Mouse (Mus musculus) limb, embryonic 15.5 days (tissue): ENCODE measurements around the gene Glt6d1. TPM values are rescaled to one million over a fixed set of nuclear protein-coding genes. Genes with fewer than 3 reads are reported as not detected.
"Not testable (repeated sequence)": the region's sequence is repeated elsewhere in the genome, so short reads cannot be mapped to it uniquely, and the experiment has no call there.

ENCODE experiments used
- ATAC-seq: fragments of 200-750 bp; cut with Nextera tagmentation; 2 replicates; pipeline ENCODE4 v1.8.0; 2017; ENCODE audit warnings: low read depth, moderate TSS enrichment; ENCODE audit not compliant: insufficient number of reproducible peaks, low FRiP score, low TSS enrichment
- H3K27ac ChIP-seq: fragments of 300-500 bp; sonication (generic); 2 replicates; pipeline ENCODE4 v1.5.1; 2015; ENCODE audit warnings: moderate library complexity, mild to moderate bottlenecking, inconsistent platforms
- H3K27me3 ChIP-seq: fragments of 300-500 bp; sonication (generic); 2 replicates; pipeline ENCODE4 v1.6.1; 2015; ENCODE audit warnings: inconsistent platforms
- H3K36me3 ChIP-seq: fragments of 300-500 bp; sonication (generic); 2 replicates; pipeline ENCODE4 v1.6.1; 2015; ENCODE audit warnings: inconsistent platforms
- H3K4me1 ChIP-seq: fragments of 300-500 bp; sonication (generic); 2 replicates; pipeline ENCODE4 v1.6.1; 2015; ENCODE audit warnings: inconsistent platforms
- H3K4me2 ChIP-seq: fragments of 300-500 bp; sonication (generic); 2 replicates; pipeline ENCODE4 v1.6.1; 2015; ENCODE audit warnings: mild to moderate bottlenecking, inconsistent platforms
- H3K4me3 ChIP-seq: fragments of 300-500 bp; sonication (generic); 2 replicates; pipeline ENCODE4 v1.5.1; 2015; ENCODE audit warnings: mild to moderate bottlenecking, inconsistent platforms
- H3K9ac ChIP-seq: fragments of 300-500 bp; sonication (generic); 2 replicates; pipeline ENCODE4 v1.6.1; 2015; ENCODE audit warnings: inconsistent platforms
- H3K9me3 ChIP-seq: fragments of 300-500 bp; sonication (generic); 2 replicates; pipeline ENCODE4 v1.6.1; 2016; ENCODE audit warnings: inconsistent platforms
- WGBS: fragments of 180-500 bp; shearing (Covaris S2); methylation state at CpG from one replicate; pipeline ENCODE4 v1.1.7; 2015; 5-methylcytosine and 5-hydroxymethylcytosine counted together
- polyA plus RNA-seq: library from polyadenylated mRNA; unstranded; fragments of >200 nt; fragmentation: Nextera tagmentation; extraction: Ambion mirVana; gene quantifications from 2 replicates; pipeline ENCODE4 v1.2.1, GENCODE M21; 2015

Glt6d1 gene
- polyA plus RNA-seq, result not detected in 2 replicates

DNA sequence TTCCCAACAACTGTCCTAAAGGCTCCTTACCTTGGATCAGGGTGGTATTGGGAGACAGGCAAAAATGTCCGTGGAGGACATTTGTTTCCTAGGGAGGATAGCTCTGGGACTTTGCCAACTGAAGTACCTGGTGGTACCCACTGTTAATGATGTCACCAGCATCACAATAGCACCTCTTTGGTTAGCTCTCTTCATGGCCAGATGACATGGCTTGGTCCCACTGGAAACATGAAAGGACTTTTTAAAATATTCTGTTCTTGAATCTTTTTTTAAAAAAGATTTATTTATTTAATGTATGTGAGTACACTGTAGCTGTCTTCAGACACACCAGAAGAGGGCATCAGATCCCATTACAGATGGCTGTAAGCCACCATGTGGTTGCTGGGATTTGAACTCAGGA is at the start of gene Glt6d1:
Gene Glt6d1 (minus strand): TSS at position 101 of the 400 bp plus-strand sequence.
- H3K9ac ChIP-seq, H3K36me3 ChIP-seq, H3K27me3 ChIP-seq, ATAC-seq, H3K4me1 ChIP-seq, H3K4me2 ChIP-seq, H3K27ac ChIP-seq, H3K9me3 ChIP-seq, H3K4me3 ChIP-seq: not testable (repeated sequence)
- WGBS, result 71% methylated on average over 1 of the region's 1 CpGs

DNA sequence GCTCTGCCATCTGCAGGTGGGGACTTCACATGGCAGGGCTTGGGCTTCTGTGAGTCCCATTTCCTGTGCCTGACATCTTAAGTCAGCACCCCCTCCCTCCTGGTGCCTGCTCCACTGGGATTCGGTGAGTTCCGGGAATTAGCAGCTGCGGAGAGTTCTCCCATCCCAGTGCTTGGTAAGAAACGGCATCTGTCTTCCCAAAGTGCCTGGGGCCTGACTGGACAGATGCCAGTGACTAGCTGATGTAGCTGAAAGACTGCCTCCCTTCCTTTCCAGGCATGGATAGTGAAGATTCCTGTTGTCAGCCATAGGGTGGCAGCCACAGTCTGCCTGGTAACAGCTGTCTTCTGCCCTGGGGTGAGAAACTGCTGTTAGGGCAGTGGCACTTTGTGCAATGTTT is 49.8 kb upstream of the Glt6d1 start:
- no peaks in the 10 kb centered on the region for H3K36me3 ChIP-seq
- H3K9me3 ChIP-seq, result no peaks in the 10 kb centered on the region
- H3K4me3 ChIP-seq, result no peak overlapping the region
- H3K27ac ChIP-seq, result no peak overlapping the region
- H3K27me3 ChIP-seq, result peaks cover 50% of the 10 kb centered on the region
- H3K9ac ChIP-seq, result no peak overlapping the region
- H3K4me2 ChIP-seq, result no peak overlapping the region
- H3K4me1 ChIP-seq, result peaks cover 14% of the 10 kb centered on the region
- no peak for ATAC-seq
- WGBS, result 7% methylated on average over 4 of the region's 4 CpGs

DNA sequence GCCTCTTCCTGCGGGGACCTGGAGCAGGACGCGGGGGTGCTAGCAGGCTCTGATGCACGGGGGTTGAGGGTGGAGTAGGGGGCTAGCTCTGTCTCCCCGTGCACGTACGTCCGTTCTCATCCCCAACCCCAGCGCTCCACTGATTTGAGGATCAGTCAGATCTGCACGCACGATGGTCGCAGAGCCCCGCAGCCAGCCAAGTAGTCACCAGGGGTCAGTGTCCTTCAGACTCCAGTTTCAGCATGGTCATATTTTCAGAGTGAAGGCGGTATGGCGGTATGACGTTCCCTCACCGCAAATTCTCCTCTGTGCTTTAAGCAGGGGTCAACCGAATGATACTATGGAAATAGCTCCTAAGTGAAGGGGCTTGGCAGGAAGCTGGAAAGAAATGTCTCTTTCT is 48.6 kb upstream of the Glt6d1 start:
- Histone ChIP-seq H3K4me1 (peaks cover 14% of the 10 kb centered on the region), H3K27me3 (peaks cover 50% of the 10 kb centered on the region), H3K4me3 (peak overlapping the region; percentile 37), H3K9me3 (no peaks in the 10 kb centered on the region), H3K36me3 (no peaks in the 10 kb centered on the region), H3K4me2 (peak overlapping the region; percentile 84), H3K27ac (no peak overlapping the region), H3K9ac (no peak overlapping the region)
- no peak for ATAC-seq
- 4% methylated on average over 18 of the region's 18 CpGs for WGBS

DNA sequence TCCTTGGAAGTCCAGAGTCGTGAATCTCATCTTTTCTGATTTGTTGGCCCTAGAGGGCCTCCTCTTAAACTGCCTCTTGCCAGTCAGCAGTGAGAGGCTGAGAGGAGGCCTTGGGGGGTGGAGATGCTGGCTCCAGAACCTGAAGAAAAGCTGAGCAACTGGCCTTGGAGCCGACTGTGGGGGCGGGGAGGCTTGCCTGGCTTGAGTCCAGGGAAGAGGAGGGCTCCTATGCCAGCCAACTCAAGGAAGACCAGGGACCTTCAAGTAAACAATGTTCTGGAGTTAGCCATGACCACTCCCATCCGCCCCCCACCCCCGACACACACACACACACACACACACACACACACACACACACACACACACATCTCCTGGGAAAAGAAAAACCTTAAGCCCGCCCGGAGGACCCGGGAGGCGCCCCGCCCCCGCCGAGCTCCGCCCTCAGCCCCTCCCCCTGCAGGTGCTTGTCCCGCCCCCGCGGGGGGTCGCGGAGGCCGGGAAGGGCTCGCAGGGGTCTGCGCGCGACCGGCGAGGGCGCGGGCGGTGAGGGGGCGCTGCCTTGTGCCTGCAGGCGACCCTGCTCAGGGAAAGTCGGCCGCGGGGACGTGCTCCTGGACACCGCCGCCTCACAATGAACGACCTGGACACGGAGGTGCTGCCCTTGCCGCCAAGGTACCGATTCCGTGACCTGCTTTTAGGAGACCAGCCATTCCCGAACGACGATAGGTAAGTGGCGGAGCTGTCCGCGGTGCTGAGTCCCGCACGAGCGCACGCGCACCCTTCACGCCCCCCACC is 47.9 kb upstream of the Glt6d1 start, which contains the start of gene Kcnt1:
Gene Kcnt1 (plus strand): TSS at position 398 of the 795 bp plus-strand sequence.
- Histone ChIP-seq H3K4me1 (peaks cover 14% of the 10 kb centered on the region), H3K9ac (no peak within 1 kb of the TSS), H3K36me3 (no peaks in the 10 kb centered on the region), H3K27ac (no peak within 1 kb of the TSS), H3K27me3 (peaks cover 50% of the 10 kb centered on the region), H3K4me3 (peak within 1 kb of the TSS; percentile 37), H3K9me3 (no peaks in the 10 kb centered on the region), H3K4me2 (peak within 1 kb of the TSS; percentile 84)
- WGBS, result 1% methylated on average over 32 of the region's 53 CpGs
- no peak for ATAC-seq

DNA sequence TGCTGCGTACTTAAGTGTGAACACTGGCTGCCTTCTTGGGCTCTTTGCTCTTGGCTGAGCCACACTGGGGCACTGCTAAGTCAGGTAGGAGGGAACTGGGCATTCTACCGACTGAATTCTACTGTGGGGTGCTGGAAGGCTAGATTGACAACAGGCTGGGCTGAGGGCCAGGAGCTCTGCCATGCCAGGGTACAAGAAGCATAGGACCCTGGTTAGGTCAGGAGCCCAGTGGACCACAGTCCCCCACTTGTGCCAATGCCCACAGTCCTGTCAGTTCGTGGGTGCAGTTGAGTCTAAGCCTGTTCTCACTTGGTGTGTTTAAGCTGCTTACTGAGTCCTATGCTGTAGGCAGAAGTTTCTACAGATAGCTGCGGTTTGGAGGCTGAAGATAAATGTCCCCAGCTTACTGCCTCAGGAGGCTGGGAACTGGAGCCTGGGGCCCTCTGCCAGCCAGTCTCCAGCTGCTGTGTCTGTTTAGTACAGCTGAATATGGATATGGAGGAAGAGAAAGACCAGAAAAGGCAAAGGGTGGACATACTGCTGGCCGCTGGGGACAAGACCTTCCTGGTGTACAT is 47.1 kb upstream of the Glt6d1 start:
- no peak for ATAC-seq
- Histone ChIP-seq H3K4me3 (no peak overlapping the region), H3K36me3 (no peaks in the 10 kb centered on the region), H3K27me3 (peaks cover 50% of the 10 kb centered on the region), H3K4me2 (peak overlapping the region; percentile 84), H3K27ac (no peak overlapping the region), H3K9ac (no peak overlapping the region), H3K4me1 (peaks cover 14% of the 10 kb centered on the region), H3K9me3 (no peaks in the 10 kb centered on the region)
- 55% methylated on average over 5 of the region's 5 CpGs for WGBS

DNA sequence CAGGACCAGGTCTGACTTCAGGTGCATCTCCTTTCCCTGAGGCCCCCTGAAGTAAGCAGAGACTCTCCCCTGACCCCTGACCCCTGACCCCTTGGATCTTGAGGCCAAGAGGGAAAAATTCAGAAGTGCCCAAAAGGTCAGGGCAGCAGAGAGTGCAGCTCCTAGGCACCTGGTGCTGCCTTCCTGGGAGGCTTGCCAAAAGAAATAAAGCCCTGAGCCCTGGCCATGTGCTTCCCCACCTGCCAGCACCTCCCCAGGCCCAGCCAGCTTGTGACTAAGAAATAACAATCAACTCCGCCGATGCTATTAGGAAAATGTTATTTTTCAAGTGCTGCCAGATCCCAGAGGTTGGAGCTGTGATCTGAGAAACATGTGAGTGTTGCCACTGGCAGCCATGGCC is 46.4 kb upstream of the Glt6d1 start:
- H3K4me1 ChIP-seq, result peaks cover 14% of the 10 kb centered on the region
- H3K9ac ChIP-seq, result no peak overlapping the region
- 50% methylated on average over 2 of the region's 2 CpGs for WGBS
- H3K36me3 ChIP-seq, result no peaks in the 10 kb centered on the region
- no peak overlapping the region for H3K4me2 ChIP-seq
- no peak overlapping the region for H3K27ac ChIP-seq
- ATAC-seq, result no peak
- H3K9me3 ChIP-seq, result no peaks in the 10 kb centered on the region
- H3K27me3 ChIP-seq, result peaks cover 47% of the 10 kb centered on the region
- no peak overlapping the region for H3K4me3 ChIP-seq

DNA sequence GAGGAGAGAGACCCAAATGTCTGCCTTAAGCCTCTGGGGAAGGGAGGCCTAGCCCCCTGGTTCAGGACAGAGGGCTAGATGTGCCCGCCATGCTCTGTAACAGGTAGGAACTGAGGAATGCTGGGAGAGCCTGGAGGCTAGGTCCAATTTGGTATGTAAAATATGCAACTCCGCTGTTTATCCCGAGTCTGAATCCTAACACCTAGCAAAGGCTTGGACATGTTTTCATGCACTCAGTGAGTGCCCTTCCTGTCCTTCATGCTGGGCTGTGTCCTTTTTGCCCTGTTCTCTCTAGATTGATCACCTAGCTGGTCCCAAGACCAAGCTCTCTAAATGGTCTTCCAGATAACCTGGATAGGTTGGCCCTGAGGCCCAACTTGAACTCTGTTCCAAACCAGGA is 44.2 kb upstream of the Glt6d1 start:
- H3K27ac ChIP-seq, result no peak overlapping the region
- H3K4me1 ChIP-seq, result peaks cover 14% of the 10 kb centered on the region
- WGBS, result 66% methylated on average over 3 of the region's 3 CpGs
- no peak overlapping the region for H3K4me2 ChIP-seq
- no peaks in the 10 kb centered on the region for H3K9me3 ChIP-seq
- no peak overlapping the region for H3K4me3 ChIP-seq
- no peak overlapping the region for H3K9ac ChIP-seq
- H3K36me3 ChIP-seq, result no peaks in the 10 kb centered on the region
- ATAC-seq, result no peak
- H3K27me3 ChIP-seq, result peaks cover 28% of the 10 kb centered on the region

DNA sequence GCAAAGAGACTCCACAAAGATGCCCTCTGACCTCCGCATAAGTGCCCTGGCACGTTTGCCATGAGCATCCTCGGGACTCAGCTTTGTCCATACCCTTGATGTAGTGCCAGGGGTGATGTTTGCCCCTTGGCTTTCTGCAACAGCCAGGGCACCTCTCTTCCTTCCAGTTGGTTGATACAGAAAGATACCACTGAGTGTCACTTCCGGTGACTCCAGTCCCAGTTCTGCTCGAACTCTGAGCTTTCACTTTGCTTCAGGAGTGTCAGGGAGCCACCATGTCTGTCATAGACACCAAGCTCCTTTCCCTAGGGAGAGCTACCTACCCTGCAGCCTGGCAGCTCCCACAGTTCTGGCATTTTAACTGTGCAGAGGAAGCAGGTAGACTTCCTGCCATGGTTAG is 38.4 kb upstream of the Glt6d1 start:
- H3K4me3 ChIP-seq, result no peak overlapping the region
- no peak overlapping the region for H3K27ac ChIP-seq
- H3K4me1 ChIP-seq, result 0 out of 2 replicates have a peak, but pooled peaks cover 5% of the 10 kb centered on the region
- H3K36me3 ChIP-seq, result no peaks in the 10 kb centered on the region
- H3K27me3 ChIP-seq, result no peaks in the 10 kb centered on the region
- no peak overlapping the region for H3K9ac ChIP-seq
- H3K9me3 ChIP-seq, result no peaks in the 10 kb centered on the region
- whole genome bisulfite sequencing, result 84% methylated on average over 5 of the region's 5 CpGs
- no peak overlapping the region for H3K4me2 ChIP-seq
- no peak for ATAC-seq

DNA sequence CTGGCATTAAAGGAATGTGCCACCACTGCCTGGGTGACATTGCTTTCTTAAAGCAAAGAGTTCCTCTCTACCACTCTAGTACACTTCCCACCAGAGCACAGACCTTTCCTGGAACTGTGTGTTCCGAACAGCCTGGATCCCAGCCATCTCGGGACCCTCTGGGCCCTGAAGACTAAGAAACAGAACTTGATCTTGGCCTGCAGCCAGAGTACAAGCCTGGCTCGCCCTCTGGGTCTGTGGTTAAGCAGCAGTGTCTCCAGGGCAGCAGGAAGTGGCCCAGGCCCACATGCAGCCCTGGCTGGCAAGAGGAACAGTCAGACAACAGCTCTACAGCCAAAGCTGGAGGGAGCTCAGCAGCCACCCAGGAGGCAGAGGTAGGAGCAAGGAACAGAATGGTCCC is 37.0 kb upstream of the Glt6d1 start:
- no peak overlapping the region for H3K4me3 ChIP-seq
- H3K36me3 ChIP-seq, result no peaks in the 10 kb centered on the region
- no peaks in the 10 kb centered on the region for H3K27me3 ChIP-seq
- H3K27ac ChIP-seq, result peak overlapping the region; percentile 54
- H3K4me2 ChIP-seq, result no peak overlapping the region
- no peak for ATAC-seq
- H3K4me1 ChIP-seq, result 0 out of 2 replicates have a peak, but pooled peaks cover 5% of the 10 kb centered on the region
- no peak overlapping the region for H3K9ac ChIP-seq
- 25% methylated on average over 3 of the region's 3 CpGs for WGBS
- H3K9me3 ChIP-seq, result no peaks in the 10 kb centered on the region

DNA sequence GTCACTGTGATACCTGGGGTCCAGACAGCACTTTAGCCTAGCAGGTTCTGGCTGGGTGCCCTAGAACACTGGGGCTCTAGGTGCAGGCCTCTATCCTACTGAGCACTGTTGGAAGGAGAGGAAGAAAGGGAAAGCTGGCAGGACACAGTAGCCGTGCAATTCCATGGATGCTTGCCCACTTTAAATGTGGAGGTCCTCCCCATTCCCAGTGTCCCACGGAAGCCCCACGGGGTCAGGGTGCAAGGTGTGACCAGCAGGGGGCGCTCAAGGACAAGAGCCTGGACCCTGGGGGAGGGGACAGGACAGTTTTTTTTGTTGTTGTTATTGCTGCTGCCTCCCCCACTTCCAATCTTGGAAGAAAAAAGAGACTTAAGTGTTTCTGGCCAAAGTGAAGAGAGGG is 34.7 kb upstream of the Glt6d1 start:
- no peak for ATAC-seq
- no peak overlapping the region for H3K9ac ChIP-seq
- H3K9me3 ChIP-seq, result no peaks in the 10 kb centered on the region
- H3K4me1 ChIP-seq, result peaks cover 16% of the 10 kb centered on the region
- no peak overlapping the region for H3K4me3 ChIP-seq
- no peaks in the 10 kb centered on the region for H3K36me3 ChIP-seq
- WGBS, result 23% methylated on average over 4 of the region's 4 CpGs
- H3K27me3 ChIP-seq, result no peaks in the 10 kb centered on the region
- H3K4me2 ChIP-seq, result no peak overlapping the region
- H3K27ac ChIP-seq, result no peak overlapping the region

DNA sequence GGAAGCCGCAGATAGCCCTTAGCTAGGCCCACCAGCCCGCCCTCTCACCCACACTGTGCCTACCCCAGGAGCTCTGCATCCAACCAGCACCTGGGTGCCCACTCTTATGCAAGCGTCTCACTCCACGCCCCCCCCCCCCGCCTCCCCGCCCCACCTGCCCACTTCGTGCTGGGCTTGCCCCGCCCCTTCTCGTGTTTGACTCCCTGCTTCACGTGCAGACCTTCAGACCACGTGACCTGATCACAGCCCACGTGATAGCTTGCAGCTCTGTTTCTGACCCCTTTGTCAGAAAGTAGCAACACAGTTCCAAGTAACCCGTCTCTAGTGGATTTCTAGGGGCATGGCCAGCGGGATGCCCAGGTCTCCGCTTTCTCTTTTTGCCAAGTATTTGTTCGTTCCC is 31.6 kb upstream of the Glt6d1 start, which contains the start of gene Sohlh1:
Gene Sohlh1 (minus strand): TSS at position 23 of the 400 bp plus-strand sequence.
- H3K4me3 ChIP-seq, result no peak within 1 kb of the TSS
- H3K4me1 ChIP-seq, result peaks cover 14% of the 10 kb centered on the region
- no peaks in the 10 kb centered on the region for H3K27me3 ChIP-seq
- H3K4me2 ChIP-seq, result no peak within 1 kb of the TSS
- no peaks in the 10 kb centered on the region for H3K9me3 ChIP-seq
- peak within 1 kb of the TSS; percentile 0; the same call in 1 of the 2 replicates for H3K27ac ChIP-seq
- 78% methylated on average over 16 of the region's 16 CpGs for WGBS
- ATAC-seq, result no peak
- no peak within 1 kb of the TSS for H3K9ac ChIP-seq
- H3K36me3 ChIP-seq, result no peaks in the 10 kb centered on the region

DNA sequence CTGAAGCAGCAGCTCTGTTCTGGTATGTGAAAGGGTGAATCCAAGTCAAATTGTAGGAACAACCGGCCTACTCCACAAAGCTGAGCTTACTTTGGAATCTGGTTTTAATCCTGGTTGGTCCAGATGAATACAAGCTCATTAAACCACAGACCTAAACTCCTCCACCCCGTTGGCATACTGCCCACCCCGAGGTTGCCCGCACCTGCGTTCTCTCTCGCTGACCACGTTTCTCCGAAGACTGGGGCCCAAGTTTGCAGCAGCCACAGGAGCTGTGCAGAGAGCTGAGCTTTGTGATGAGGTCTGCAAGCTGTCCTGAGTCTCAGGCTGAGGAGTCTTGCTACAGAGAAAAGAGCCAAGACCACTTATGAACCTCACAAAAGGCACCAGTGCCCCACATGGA is 30.9 kb upstream of the Glt6d1 start:
- peaks cover 14% of the 10 kb centered on the region for H3K4me1 ChIP-seq
- 38% methylated on average over 8 of the region's 8 CpGs for WGBS
- H3K27me3 ChIP-seq, result no peaks in the 10 kb centered on the region
- H3K9ac ChIP-seq, result no peak overlapping the region
- ATAC-seq, result no peak
- H3K27ac ChIP-seq, result no peak overlapping the region; the same call in 1 of the 2 replicates
- H3K9me3 ChIP-seq, result no peaks in the 10 kb centered on the region
- H3K4me2 ChIP-seq, result no peak overlapping the region
- H3K4me3 ChIP-seq, result no peak overlapping the region
- no peaks in the 10 kb centered on the region for H3K36me3 ChIP-seq
